Mouse (Mus musculus): ENCODE results near the gene RPS10-NUDT3.

DNA sequence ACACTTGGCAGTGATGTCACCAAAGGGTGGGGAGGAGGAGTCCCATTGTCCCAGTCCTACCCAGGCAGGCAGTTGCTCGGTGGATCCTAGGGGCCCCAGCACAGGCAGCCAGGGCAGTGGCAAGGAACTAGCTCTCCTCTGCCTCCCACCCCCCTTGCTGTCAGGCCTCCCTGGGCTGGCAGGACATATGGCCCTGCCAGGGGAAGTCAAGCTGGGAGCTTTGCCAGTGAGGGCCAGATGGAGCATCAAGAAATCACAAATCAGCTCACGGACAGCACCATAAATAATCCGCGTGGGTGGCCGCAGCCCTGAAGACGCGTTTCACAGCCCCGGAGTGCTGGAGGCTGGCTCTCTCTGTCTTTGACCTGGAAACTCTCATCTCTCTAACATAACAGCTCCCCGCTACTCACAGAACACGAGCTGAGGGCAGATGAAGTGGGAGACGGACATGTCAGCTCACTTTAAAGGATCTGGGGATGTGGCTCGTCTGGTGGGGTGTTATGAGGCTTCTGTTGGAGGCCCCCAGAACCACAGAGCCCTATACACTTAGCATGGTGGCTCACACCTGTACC is 7.6 kb upstream of the RPS10-NUDT3 start:
- TF ChIP-seq POLR2A (IDR thresholded peaks at IDR 0.05; ENCODE audit: control insufficient read depth, low read depth, low read length) (no peak), CTCF (IDR thresholded peaks at IDR 0.05; ENCODE audit: control insufficient read depth, insufficient read depth, insufficient replicate concordance, low read depth, low read length) (no peak)

Data from testis, adult 2 months (tissue).